Mouse (Mus musculus): Measurements from ENCODE around the gene Zfand4.
A peak's percentile ranks its signal among the peaks of the same experiment; 100 is the strongest.
"Not testable (repeated sequence)": the region's sequence is repeated elsewhere in the genome, so short reads cannot be mapped to it uniquely, and the experiment has no call there.

Gene Zfand4

GRCm38 (mm10) chr6:116319259-116319658 lies 55.2 kb downstream of the Zfand4 start:
- DNase-seq: no peak

- no peak for DNase-seq
These were observed 62.6 kb downstream of the Zfand4 start for GRCm38 (mm10) chr6:116326641-116327040.

DNA sequence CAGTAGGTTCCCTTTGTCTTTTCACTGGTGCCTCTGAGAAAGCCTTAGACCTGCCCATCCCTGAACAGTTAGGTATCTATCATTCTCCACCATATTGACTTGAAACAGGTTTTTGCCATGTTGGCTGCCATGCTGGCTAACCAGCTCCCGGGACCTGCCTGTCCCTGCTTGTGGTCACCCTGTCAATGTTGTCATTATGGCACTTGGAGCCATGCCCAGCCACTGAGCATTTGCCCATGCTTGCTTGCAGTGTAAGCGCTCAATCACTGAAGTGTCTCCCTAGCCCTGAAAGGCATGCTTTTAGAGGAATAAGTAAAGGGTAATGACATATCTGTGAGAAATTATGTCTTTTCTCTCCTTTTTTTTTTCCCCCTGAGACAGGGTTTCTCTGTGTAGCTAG lies 67.4 kb downstream of the Zfand4 start:
- no peak for DNase-seq

DNA sequence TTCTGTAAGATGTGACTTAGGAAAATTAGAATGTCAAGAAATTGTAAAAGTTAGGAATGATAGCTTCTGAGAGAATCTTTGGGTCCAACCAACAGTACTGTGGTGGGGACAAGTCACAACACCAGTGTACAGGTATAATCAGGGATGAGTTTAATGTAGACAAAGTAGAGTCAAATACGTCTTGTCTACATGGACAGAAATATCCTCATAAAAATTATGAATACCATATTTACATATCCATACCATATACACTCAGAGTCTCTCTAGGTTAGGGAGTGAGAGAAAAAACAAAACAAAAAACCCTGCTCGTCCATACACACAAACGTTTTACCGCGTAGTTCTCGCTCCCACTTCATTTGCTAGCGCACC lies 73.4 kb downstream of the Zfand4 start:
- DNase-seq: no peak

- peak; percentile 90 for DNase-seq
These were observed 73.9 kb downstream of the Zfand4 start, which contains the start of gene March8 for GRCm38 (mm10) chr6:116337835-116338501. Gene March8 (plus strand): TSS chr6:116338024.

DNA sequence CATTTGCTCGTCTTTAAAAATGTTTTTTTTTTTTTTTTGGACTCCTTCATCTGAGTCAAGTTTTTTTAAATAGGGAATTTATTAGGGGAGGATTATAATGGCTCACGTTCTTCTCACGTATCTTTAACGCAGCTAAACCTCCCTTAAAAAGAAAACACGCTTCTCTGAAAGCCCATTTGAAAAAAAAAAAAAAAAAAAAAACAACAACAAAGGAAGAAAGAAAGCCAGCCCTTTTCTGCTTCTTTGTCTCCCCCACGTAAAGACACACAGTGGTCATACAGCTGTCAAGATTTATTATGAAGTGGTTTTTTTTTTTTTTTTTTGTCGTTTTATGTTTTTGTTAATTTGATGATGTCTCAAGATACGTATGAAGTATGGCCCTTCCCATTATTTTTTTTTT lies 74.5 kb downstream of the Zfand4 start:
- no peak for DNase-seq

GRCm38 (mm10) chr6:116339088-116339487 lies 75.1 kb downstream of the Zfand4 start:
- no peak for DNase-seq

DNA sequence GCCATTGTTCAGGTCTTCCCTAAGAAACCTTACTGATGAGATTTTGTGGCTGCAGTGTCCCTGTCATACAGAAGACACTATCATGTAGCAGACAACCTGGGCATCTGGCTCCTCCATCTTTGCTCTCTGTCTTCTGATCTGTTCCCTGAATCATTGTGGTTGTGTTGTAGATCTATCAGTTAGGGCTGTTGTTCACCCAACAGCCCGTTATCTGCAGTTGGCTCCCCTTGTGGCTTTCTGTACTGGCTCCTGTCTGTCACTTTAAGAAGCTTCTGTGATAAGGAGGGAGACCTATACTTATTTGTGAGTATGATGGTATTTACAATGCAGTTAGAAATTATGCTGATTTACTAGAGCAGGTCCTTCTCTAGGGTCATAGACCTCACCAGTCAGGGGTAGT lies 76.5 kb downstream of the Zfand4 start:
- DNase-seq: no peak

DNA sequence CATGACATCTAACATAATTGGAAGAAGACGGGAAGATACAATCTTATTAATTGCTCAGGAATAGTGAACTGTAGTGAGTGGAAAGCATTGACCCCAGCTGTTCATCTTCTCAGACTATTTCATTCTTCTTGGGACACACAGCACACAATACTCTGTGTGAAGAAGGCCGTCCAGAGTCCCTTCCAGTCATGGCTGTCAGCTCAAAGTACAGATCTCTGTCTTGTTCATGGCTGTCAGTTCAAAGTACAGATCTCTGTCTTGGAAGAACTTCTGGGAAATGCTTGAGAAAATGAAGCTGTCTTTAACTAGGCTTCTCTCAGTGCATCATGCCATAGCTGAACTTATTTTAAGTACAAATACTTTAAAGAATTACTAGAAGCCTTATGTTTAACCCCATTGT lies 83.9 kb downstream of the Zfand4 start:
- DNase-seq: no peak

GRCm38 (mm10) chr6:116349997-116350396 lies 86.0 kb downstream of the Zfand4 start:
- no peak for DNase-seq

DNA sequence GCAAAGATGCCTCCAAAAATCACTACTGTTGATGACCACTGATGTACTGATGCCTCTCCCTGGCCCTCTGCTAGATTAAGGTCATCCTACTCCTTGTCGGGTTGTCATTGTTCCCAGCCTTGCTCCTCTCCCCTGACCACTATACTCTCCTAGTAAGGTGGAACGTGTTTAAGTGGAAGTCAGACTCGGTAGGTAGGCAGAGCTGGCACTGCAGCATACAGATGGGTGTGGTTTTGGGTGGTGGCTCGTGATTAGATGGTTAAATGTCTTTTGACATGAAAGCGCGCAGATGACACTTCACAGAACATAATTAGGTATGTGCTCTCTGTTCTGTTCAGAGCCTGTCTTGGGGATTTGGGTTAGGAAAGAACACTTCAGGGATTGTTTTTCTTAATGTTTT lies 86.6 kb downstream of the Zfand4 start:
- no peak for DNase-seq

DNA sequence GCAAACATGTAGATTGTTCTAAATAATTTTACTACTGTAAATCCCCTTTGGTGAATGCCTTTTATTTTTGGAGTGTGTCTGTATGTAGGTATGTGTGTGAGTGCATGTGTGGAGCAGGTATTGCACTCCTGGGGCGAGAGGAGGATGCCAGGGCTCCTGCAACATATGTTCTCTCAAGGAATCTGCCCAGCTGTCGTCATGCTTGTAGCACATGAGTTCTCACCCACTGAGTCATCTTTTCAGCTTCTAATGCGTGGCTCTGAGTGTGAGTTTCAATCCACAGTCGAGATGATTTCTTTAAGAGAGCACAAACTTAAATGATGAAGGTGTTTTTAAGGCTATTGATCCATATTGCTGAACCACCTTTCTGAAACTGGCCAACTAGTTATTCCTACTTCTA lies 87.5 kb downstream of the Zfand4 start:
- DNase-seq: no peak

DNA sequence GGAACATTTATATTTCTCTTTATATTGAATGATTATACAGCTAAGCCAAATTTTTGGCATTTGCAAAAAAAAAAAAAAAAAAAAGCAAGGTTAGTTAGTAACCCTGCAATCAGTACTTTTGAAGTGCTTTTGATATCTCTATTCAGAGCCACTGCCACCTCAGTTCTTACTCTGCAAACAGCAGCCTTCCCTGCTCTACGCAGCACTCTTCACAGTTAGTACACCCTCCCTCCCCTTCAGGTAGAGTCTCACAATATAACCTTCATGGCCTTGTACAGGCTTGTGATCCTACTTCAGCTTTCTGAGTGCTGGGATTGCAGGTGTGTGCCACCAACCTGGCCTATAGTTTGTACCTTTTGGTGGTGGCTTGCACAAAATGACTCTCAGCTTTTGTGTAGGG lies 89.4 kb downstream of the Zfand4 start:
- no peak for DNase-seq

DNA sequence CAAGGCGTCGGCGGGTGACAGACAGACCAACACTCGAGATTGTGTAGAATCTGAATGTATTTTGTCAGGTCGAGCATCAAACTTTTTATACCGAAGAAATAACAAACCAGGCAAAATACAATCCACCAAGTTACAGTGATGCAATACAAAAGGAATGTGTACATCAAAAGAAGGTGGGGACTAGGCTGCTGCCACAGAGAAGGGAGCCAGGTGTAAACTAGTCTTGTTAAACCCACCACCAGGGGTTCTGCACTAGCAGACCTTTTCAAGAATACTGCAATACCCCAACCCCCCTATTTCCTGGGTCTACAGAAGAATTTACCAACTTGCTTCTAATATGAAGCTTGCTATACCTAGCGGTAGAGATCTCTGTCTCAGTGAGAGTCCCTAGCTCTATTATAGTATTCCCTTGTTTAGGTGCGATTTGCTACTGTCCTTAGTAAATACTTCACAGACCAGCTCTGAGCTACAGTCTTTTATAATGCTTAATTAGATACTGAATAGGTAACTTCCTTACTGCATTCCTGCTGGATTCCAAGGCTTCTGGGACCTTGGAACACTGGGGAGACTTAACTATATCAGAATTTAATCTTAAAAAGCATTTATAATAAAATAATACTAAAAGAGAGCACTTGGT lies 92.4 kb downstream of the Zfand4 start:
- DNase-seq: not testable (repeated sequence)

GRCm38 (mm10) chr6:116356948-116357325 lies 92.9 kb downstream of the Zfand4 start:
- peak; percentile 18 for DNase-seq

DNA sequence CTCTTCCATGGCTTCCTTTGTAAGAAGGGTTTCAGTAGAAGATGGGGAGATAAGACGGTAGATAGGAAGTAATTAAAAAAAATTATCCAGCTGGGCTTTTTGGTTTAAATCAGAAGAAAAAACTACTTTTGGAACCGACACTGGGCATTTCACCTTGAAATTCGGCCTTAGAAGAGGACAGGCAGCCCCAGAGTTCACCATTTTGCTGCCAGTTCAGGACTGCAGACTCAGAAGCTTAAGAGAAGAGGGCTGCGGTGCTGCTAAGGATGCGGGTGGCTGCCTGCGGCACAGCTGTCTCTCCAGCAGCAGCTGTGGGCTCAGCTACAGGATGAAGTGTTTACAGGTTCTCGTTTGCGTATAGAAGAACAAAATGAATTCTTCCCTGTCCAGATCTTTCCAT lies 94.0 kb downstream of the Zfand4 start:
- DNase-seq: no peak

DNA sequence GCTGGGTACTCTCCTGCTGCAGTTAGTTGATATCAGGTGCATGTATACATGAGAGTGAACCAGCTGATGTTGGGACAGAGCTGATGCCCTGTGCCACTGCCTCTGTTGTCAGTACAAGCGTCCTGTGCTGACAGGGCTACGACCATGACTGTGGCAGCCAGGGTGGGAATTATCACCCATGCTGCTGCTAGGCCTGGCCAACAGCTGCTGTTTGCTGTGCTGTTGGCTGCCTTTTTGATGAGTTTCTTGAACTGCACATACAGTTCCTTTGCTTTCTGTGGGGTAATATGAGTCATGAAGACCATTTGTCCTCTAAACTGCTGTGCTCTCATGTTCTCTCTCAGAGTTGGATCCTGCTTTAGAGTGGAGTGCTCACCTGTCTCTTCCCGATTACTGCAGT lies 95.2 kb downstream of the Zfand4 start:
- no peak for DNase-seq

DNA sequence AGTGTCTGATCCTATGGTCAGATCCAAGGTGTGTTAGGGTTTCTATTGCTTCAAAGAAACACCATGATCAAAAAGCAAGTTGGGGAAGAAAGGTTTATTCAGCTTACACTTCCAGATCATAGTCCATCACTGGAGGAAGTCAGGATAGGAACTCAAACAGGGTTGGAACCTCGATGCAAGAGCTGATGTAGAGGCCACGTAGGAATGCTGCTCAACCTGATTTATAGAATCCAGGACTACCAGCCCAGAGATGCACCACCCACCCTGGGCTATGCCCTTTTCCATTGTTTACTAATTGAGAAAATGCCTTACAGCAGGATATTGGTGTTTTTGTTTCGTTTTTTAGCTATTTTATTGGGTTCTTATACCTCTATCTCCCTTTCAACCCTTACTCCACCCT lies 97.4 kb downstream of the Zfand4 start:
- no peak for DNase-seq

DNA sequence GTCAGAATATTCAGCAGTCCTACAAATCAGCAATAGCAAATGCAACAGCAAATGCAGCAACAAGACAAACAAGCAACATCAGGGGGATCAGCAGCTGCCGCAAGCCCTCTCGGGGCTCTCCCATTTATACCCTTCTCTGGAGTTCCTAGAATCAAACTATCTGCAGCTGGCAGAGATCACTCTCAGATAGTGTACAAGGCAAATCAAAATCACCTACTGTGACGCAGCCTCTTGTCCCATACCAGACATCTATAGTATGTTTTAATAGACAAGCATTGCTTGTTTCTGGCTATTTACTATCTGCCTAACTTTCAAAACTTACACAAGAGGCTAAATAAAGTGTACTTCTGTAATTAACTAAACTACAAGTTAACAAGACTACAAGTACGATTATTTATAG lies 98.0 kb downstream of the Zfand4 start:
- no peak for DNase-seq

DNA sequence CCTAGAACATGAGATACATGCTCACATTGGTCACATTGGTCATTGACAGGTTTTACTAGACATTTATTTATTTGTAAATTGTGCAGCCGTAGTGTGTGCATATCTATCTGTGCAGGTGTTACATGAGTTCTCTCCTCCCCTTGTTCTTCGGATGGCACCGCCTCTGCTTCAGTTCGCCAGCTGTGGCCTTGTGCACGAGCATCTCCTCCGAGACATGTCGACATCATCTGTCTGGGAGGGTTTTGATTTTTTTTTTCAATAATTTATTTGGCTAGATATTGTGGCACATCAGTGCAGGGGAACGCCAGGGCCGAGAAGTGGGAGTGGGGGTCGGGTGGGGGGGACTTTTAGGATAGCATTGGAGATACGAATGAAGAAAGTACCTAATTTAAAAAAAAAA lies 103.9 kb downstream of the Zfand4 start:
- DNase-seq: no peak

DNA sequence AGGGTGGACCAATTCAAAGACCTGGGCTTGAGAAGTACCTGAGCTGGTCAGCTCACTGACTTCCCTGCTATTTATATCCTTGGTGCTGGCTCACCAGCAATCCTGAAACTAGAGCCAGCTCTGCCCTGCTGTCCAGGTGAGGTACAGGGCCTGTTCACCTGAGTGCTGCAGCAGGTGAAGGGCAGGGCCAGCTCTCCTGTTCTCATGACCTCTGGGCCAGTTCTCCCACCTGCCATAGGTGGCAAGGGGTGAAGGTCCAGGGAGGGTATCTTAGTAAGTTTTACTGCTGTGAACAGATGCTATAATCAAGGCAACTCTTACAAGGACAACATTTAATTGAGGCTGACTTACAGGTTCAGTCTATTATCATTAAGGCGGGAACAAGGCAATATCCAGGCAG lies 105.8 kb downstream of the Zfand4 start:
- no peak for DNase-seq

DNA sequence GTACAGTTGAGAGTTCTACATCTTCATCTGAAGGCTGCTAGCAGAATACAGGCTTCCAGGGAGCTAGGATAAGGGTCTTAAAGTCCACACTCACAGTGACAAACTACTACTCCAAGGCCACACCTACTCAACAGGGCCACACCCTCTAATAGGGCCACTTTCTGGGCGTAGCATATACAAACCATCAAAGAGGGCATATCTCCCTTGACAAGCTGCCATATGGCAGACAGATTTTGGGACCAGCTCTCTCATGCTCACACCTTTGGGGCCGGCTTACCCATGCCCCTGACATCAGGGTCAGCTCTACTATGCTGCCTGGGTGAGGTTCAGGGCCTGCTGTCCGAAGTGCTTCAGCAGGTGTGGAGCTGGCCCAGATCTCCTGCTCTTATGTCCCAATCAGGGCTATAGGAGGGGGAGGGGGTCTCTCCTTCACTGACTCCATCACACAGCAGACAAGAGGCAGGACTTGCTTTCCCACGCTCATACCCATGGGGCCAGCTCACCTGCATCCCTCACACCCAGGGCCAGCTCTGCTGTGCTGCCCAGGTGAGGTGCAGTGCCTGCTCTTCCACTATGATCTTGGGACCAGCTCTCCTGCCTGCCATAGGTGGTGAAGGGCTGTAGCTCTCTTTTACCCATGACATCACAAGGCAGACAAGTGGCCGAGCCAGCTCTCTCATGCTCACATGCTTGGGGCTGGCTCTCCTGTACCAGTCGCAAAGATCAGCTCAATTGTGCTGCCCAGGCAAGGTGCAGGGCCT lies 106.4 kb downstream of the Zfand4 start:
- DNase-seq: no peak

GRCm38 (mm10) chr6:116371500-116371899 lies 107.5 kb downstream of the Zfand4 start:
- DNase-seq: no peak

- no peak for DNase-seq
These were observed 110.1 kb downstream of the Zfand4 start for GRCm38 (mm10) chr6:116374136-116374535.

Measured in right cerebral cortex, adult 18-20 months (tissue).